Mouse (Mus musculus): ENCODE measurements around the gene Cdadc1.

Cdadc1 gene

GRCm38 (mm10) chr14:59555928-59556531, 41.7 kb downstream of the Cdadc1 start:
- Histone ChIP-seq H3K4me3 (replicated peaks; ENCODE audit: low read length) (no peak overlapping the region), H3K36me3 (ENCODE audit: insufficient read depth, low read length) (no peaks in the 10 kb centered on the region), H3K9me3 (ENCODE audit: low read length) (no peaks in the 10 kb centered on the region), H3K27me3 (ENCODE audit: insufficient read depth, low read length) (0 out of 2 replicates have a peak, but pooled peaks cover 3% of the 10 kb centered on the region), H3K4me1 (replicated peaks; ENCODE audit: low read depth, low read length) (peaks cover 63% of the 10 kb centered on the region)
- TF ChIP-seq CTCF (conservative IDR thresholded peaks at IDR 0.05; ENCODE audit: low read length), result peak; percentile 73
- no peak for TF ChIP-seq POU5F1 (IDR thresholded peaks at IDR 0.05; ENCODE audit: borderline replicate concordance, low read length)

DNA sequence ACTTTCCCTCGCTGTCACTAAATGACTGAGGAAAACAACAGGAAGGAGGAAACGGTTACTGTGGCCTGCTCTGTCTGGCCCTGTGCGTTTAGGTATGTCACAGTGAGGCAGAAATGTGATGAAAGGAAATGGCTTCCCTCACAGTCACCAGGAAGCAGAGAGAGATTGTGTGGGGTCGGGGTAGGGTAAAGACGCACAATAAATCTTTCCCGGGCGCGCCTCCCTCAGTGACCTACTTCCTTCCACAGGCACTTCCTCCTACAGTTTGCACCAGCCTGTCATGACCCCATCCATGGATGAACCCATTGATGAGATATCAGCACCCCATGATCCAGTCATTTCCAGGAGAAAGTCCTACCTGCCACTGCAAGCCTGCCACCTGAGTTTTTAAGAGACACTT, 42.7 kb downstream of the Cdadc1 start:
- H3K9me3 ChIP-seq (ENCODE audit: low read length), result no peaks in the 10 kb centered on the region
- peaks cover 1% of the 10 kb centered on the region; the same call in 1 of the 2 replicates for H3K36me3 ChIP-seq (ENCODE audit: insufficient read depth, low read length)
- TF ChIP-seq CTCF (conservative IDR thresholded peaks at IDR 0.05; ENCODE audit: low read length) (no peak), POU5F1 (IDR thresholded peaks at IDR 0.05; ENCODE audit: borderline replicate concordance, low read length) (no peak), NANOG (IDR thresholded peaks at IDR 0.05; ENCODE audit: borderline replicate concordance, low read length) (no peak)
- H3K4me1 ChIP-seq (replicated peaks; ENCODE audit: low read depth, low read length), result peaks cover 64% of the 10 kb centered on the region
- H3K27me3 ChIP-seq (ENCODE audit: insufficient read depth, low read length), result 0 out of 2 replicates have a peak, but pooled peaks cover 3% of the 10 kb centered on the region
- H3K4me3 ChIP-seq (replicated peaks; ENCODE audit: low read length), result no peak overlapping the region

- peaks cover 5% of the 10 kb centered on the region; the same call in 1 of the 2 replicates for H3K36me3 ChIP-seq (ENCODE audit: insufficient read depth, low read length)
- TF ChIP-seq NANOG (IDR thresholded peaks at IDR 0.05; ENCODE audit: borderline replicate concordance, low read length) (no peak), CTCF (conservative IDR thresholded peaks at IDR 0.05; ENCODE audit: low read length) (0 out of 2 replicates have a peak, but pooled peaks have one; percentile 7)
- H3K4me3 ChIP-seq (replicated peaks; ENCODE audit: low read length), result no peak overlapping the region
These were observed 43.7 kb downstream of the Cdadc1 start for GRCm38 (mm10) chr14:59554025-59554424.

GRCm38 (mm10) chr14:59551956-59552355, 45.8 kb downstream of the Cdadc1 start:
- H3K4me1 ChIP-seq (replicated peaks; ENCODE audit: low read depth, low read length), result peaks cover 37% of the 10 kb centered on the region
- 0 out of 2 replicates have a peak, but pooled peaks cover 3% of the 10 kb centered on the region for H3K27me3 ChIP-seq (ENCODE audit: insufficient read depth, low read length)
- TF ChIP-seq NANOG (IDR thresholded peaks at IDR 0.05; ENCODE audit: borderline replicate concordance, low read length) (no peak), CTCF (conservative IDR thresholded peaks at IDR 0.05; ENCODE audit: low read length) (no peak), POU5F1 (IDR thresholded peaks at IDR 0.05; ENCODE audit: borderline replicate concordance, low read length) (no peak)

More at GRCm38 (mm10) chr14:59554025-59554424, 43.7 kb downstream of the Cdadc1 start:
- Histone ChIP-seq H3K9me3 (ENCODE audit: low read length) (no peaks in the 10 kb centered on the region), H3K27me3 (ENCODE audit: insufficient read depth, low read length) (0 out of 2 replicates have a peak, but pooled peaks cover 3% of the 10 kb centered on the region), H3K4me1 (replicated peaks; ENCODE audit: low read depth, low read length) (peaks cover 56% of the 10 kb centered on the region)

DNA sequence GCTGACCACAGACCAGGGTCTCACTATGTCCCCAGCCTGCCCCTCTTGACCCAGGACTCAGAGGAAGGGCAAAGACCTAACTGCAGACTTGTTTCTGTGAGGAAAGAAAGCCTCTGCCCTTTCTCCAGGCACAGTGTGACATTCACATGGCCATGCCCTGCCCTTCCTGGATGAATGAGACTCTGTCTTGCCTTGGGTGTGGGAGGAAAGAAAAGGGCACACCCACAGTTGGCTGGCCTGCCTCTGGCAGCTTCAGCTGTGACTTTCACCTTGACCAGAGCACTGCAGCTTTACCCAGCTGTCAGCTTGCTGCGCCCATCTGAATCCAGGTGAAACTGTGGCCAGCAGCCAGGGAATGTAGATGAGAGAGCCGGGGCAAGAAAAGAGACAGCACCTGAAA, 46.9 kb downstream of the Cdadc1 start:
- Histone ChIP-seq H3K9me3 (ENCODE audit: low read length) (no peaks in the 10 kb centered on the region), H3K27me3 (ENCODE audit: insufficient read depth, low read length) (0 out of 2 replicates have a peak, but pooled peaks cover 3% of the 10 kb centered on the region), H3K4me3 (replicated peaks; ENCODE audit: low read length) (no peak overlapping the region), H3K4me1 (replicated peaks; ENCODE audit: low read depth, low read length) (peaks cover 32% of the 10 kb centered on the region), H3K36me3 (ENCODE audit: insufficient read depth, low read length) (peaks cover 15% of the 10 kb centered on the region)
- TF ChIP-seq NANOG (IDR thresholded peaks at IDR 0.05; ENCODE audit: borderline replicate concordance, low read length) (no peak), CTCF (conservative IDR thresholded peaks at IDR 0.05; ENCODE audit: low read length) (no peak), POU5F1 (IDR thresholded peaks at IDR 0.05; ENCODE audit: borderline replicate concordance, low read length) (no peak)

More at GRCm38 (mm10) chr14:59551956-59552355, 45.8 kb downstream of the Cdadc1 start:
- Histone ChIP-seq H3K4me3 (replicated peaks; ENCODE audit: low read length) (no peak overlapping the region), H3K36me3 (ENCODE audit: insufficient read depth, low read length) (peaks cover 14% of the 10 kb centered on the region), H3K9me3 (ENCODE audit: low read length) (no peaks in the 10 kb centered on the region)

DNA sequence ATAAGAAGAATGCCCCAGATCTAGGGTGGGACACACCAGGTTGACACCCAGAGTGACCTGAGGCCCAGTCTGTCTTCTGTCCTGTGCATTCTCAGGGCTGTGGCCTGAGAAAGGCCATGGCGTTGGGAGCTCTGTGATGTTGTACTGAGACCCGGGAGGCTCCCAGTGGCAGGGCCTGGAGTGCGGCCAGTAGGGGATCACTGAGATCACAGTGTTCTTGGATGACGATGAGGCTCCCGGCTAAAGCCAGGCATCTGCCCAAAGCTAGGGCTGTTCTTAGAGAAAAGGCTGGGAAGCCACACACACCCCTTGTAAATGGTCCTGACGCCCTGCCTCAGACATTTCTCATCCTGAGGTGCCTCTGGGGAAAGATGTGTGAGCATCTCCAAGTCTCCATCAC, 48.7 kb downstream of the Cdadc1 start:
- Histone ChIP-seq H3K4me1 (replicated peaks; ENCODE audit: low read depth, low read length) (peaks cover 22% of the 10 kb centered on the region), H3K4me3 (replicated peaks; ENCODE audit: low read length) (no peak overlapping the region), H3K9me3 (ENCODE audit: low read length) (no peaks in the 10 kb centered on the region), H3K36me3 (ENCODE audit: insufficient read depth, low read length) (peaks cover 15% of the 10 kb centered on the region), H3K27me3 (ENCODE audit: insufficient read depth, low read length) (no peaks in the 10 kb centered on the region)
- TF ChIP-seq CTCF (conservative IDR thresholded peaks at IDR 0.05; ENCODE audit: low read length) (no peak), NANOG (IDR thresholded peaks at IDR 0.05; ENCODE audit: borderline replicate concordance, low read length) (no peak), POU5F1 (IDR thresholded peaks at IDR 0.05; ENCODE audit: borderline replicate concordance, low read length) (no peak)

- H3K27me3 ChIP-seq (ENCODE audit: insufficient read depth, low read length), result no peaks in the 10 kb centered on the region
These were observed 49.2 kb downstream of the Cdadc1 start for GRCm38 (mm10) chr14:59548532-59548931.

DNA sequence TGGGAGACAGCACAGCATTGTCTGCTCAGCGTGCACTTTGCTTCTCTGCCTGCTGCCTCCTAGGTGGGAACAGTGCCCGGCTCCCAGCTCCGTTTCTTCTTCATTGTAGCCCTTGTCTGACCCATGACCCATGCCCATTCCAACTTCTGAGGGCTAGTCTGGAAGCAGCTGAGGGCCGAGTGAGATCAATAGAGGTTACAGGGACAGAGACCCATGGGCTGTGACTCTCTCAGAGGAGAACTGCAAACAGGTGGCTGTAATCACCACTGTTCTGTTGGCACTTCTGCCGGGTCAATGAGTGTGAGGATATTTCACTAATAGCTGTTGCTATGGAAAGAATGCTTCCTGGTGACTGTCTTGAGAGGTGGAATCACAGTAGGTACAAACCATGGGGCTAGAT, 50.2 kb downstream of the Cdadc1 start:
- TF ChIP-seq CTCF (conservative IDR thresholded peaks at IDR 0.05; ENCODE audit: low read length), result no peak
- no peak for TF ChIP-seq POU5F1 (IDR thresholded peaks at IDR 0.05; ENCODE audit: borderline replicate concordance, low read length)
- no peak for TF ChIP-seq NANOG (IDR thresholded peaks at IDR 0.05; ENCODE audit: borderline replicate concordance, low read length)
- Histone ChIP-seq H3K27me3 (ENCODE audit: insufficient read depth, low read length) (no peaks in the 10 kb centered on the region), H3K4me3 (replicated peaks; ENCODE audit: low read length) (no peak overlapping the region), H3K36me3 (ENCODE audit: insufficient read depth, low read length) (peaks cover 15% of the 10 kb centered on the region), H3K4me1 (replicated peaks; ENCODE audit: low read depth, low read length) (peaks cover 22% of the 10 kb centered on the region), H3K9me3 (ENCODE audit: low read length) (no peaks in the 10 kb centered on the region)

More at GRCm38 (mm10) chr14:59548532-59548931, 49.2 kb downstream of the Cdadc1 start:
- Histone ChIP-seq H3K4me1 (replicated peaks; ENCODE audit: low read depth, low read length) (peaks cover 22% of the 10 kb centered on the region), H3K4me3 (replicated peaks; ENCODE audit: low read length) (no peak overlapping the region), H3K9me3 (ENCODE audit: low read length) (no peaks in the 10 kb centered on the region), H3K36me3 (ENCODE audit: insufficient read depth, low read length) (peaks cover 15% of the 10 kb centered on the region)
- TF ChIP-seq CTCF (conservative IDR thresholded peaks at IDR 0.05; ENCODE audit: low read length) (no peak), POU5F1 (IDR thresholded peaks at IDR 0.05; ENCODE audit: borderline replicate concordance, low read length) (no peak)
